In genomic region chr16:18523563-18524245, GRCm38 (mm10) we compare ENCODE assay signal across 27 mouse cellular contexts. TPM values are rescaled to one million over a fixed set of nuclear protein-coding genes. Genes with fewer than 3 reads are reported as not detected.
DNase-seq lines count a peak whose midpoint lies in the region; ATAC-seq and TF ChIP-seq lines count a peak whose summit lies in the region.
"Had no signal": no experiment of that assay in that cellular context is flagged by ENCODE, and none has a peak within 500 bp of the region (broad histone marks: within the 10 kb centered on the region; RNA-seq: fewer than 3 reads in every experiment).

No protein-coding gene starts in this region.

- no peaks in the 10 kb centered on the region for H3K27me3 ChIP-seq in forebrain, embryonic 11.5 days (ENCODE audit: control insufficient read depth, insufficient read depth, low read length)
- no peaks in the 10 kb centered on the region for H3K27me3 ChIP-seq in forebrain, embryonic 13.5 days
- no peaks in the 10 kb centered on the region for H3K27me3 ChIP-seq in lung, embryonic 14.5 days (ENCODE audit: insufficient read depth, low read length)
- no peaks in the 10 kb centered on the region for H3K27me3 ChIP-seq in heart, embryonic 16.5 days (ENCODE audit: control insufficient read depth, insufficient read depth, low read length)
- H3K27me3 ChIP-seq: CH12.LX; hindbrain, embryonic 12.5 days; intestine, embryonic 15.5 days; limb, embryonic 15.5 days; liver, embryonic 13.5 days had no signal

- no peak for ATAC-seq in forebrain, embryonic 11.5 days (replicated peaks; ENCODE audit: low FRiP score)
- no peak for ATAC-seq in forebrain, embryonic 13.5 days
- no peak for ATAC-seq in lung, embryonic 14.5 days (ENCODE audit: insufficient read depth)
- peak; percentile 79 for ATAC-seq in heart, embryonic 16.5 days (replicated peaks; ENCODE audit: extremely low read depth, insufficient read depth, low FRiP score)
- ATAC-seq: forebrain, embryonic 16.5 days; hindbrain, postnatal 0 days; intestine, embryonic 15.5 days had no signal

- peak; percentile 36 for DNase-seq in forebrain, embryonic 11.5 days (ENCODE audit: low spot score)
- peak; percentile 26 for DNase-seq in lung, embryonic 14.5 days
- DNase-seq in lung, postnatal 4 days: no peak
- peak; percentile 75 for DNase-seq in heart, postnatal 4 days
- DNase-seq in kidney, postnatal 36 days: no peak
- no peak for DNase-seq in adrenal gland, postnatal 14 days
- DNase-seq: adrenal gland, postnatal 36 days; cerebellum, adult 8-10 months; cerebellum, postnatal 36 days; gastrocnemius, postnatal 10 days; kidney, adult 2 months; liver, embryonic 13.5 days; lung, adult 18-20 months; lung, postnatal 10 days; midbrain, embryonic 14.5 days; spleen, adult 18-20 months; thymus, postnatal 25 days had no signal

- no peak overlapping the region for H3K4me3 ChIP-seq in forebrain, embryonic 11.5 days (ENCODE audit: low read depth, low read length)
- H3K4me3 ChIP-seq in forebrain, embryonic 13.5 days: no peak overlapping the region
- H3K4me3 ChIP-seq in lung, embryonic 14.5 days (ENCODE audit: low read depth, low read length): no peak overlapping the region
- no peak overlapping the region for H3K4me3 ChIP-seq in heart, embryonic 16.5 days (ENCODE audit: low read length)
- H3K4me3 ChIP-seq: hindbrain, embryonic 12.5 days; intestine, embryonic 15.5 days; limb, embryonic 10.5 days; limb, embryonic 15.5 days; liver, embryonic 13.5 days had no signal

- no peak overlapping the region for H3K27ac ChIP-seq in forebrain, embryonic 11.5 days (ENCODE audit: low read depth, low read length)
- H3K27ac ChIP-seq in forebrain, embryonic 13.5 days: no peak overlapping the region
- H3K27ac ChIP-seq in lung, embryonic 14.5 days (ENCODE audit: low read depth): no peak overlapping the region
- peak overlapping the region; percentile 64 for H3K27ac ChIP-seq in heart, embryonic 16.5 days (ENCODE audit: low read length)
- H3K27ac ChIP-seq: hindbrain, embryonic 12.5 days; hindbrain, postnatal 0 days; intestine, embryonic 15.5 days; kidney, postnatal 0 days; limb, embryonic 10.5 days; limb, embryonic 15.5 days; liver, embryonic 13.5 days had no signal

- H3K36me3 ChIP-seq in forebrain, embryonic 11.5 days (ENCODE audit: control insufficient read depth, insufficient read depth, low read length): no peaks in the 10 kb centered on the region
- no peaks in the 10 kb centered on the region for H3K36me3 ChIP-seq in forebrain, embryonic 13.5 days (ENCODE audit: poor library complexity, severe bottlenecking)
- no peaks in the 10 kb centered on the region for H3K36me3 ChIP-seq in lung, embryonic 14.5 days (ENCODE audit: insufficient read depth)
- H3K36me3 ChIP-seq in heart, embryonic 16.5 days (ENCODE audit: control insufficient read depth, insufficient read depth): no peaks in the 10 kb centered on the region
- H3K36me3 ChIP-seq: hindbrain, embryonic 12.5 days; intestine, embryonic 15.5 days; limb, embryonic 10.5 days; limb, embryonic 15.5 days; liver, embryonic 13.5 days had no signal

- H3K9ac ChIP-seq in forebrain, embryonic 11.5 days (ENCODE audit: low read length): no peak overlapping the region
- H3K9ac ChIP-seq in forebrain, embryonic 13.5 days: no peak overlapping the region
- H3K9ac ChIP-seq in lung, embryonic 14.5 days: no peak overlapping the region
- no peak overlapping the region for H3K9ac ChIP-seq in heart, embryonic 16.5 days (ENCODE audit: low read length)
- H3K9ac ChIP-seq: hindbrain, embryonic 12.5 days; intestine, embryonic 15.5 days; limb, embryonic 15.5 days; liver, embryonic 13.5 days had no signal

- no peak overlapping the region for H3K4me2 ChIP-seq in forebrain, embryonic 11.5 days (ENCODE audit: low read depth, low read length, severe bottlenecking)
- H3K4me2 ChIP-seq in forebrain, embryonic 13.5 days: no peak overlapping the region
- no peak overlapping the region for H3K4me2 ChIP-seq in lung, embryonic 14.5 days
- H3K4me2 ChIP-seq in heart, embryonic 16.5 days (ENCODE audit: low read depth, low read length): no peak overlapping the region
- H3K4me2 ChIP-seq: hindbrain, embryonic 12.5 days; intestine, embryonic 15.5 days; limb, embryonic 15.5 days; liver, embryonic 13.5 days had no signal

- H3K4me1 ChIP-seq in forebrain, embryonic 11.5 days (replicated peaks; ENCODE audit: control insufficient read depth, insufficient read depth, low read length): no peaks in the 10 kb centered on the region
- peaks cover 5% of the 10 kb centered on the region; the same call in 1 of the 2 replicates for H3K4me1 ChIP-seq in forebrain, embryonic 13.5 days
- no peaks in the 10 kb centered on the region for H3K4me1 ChIP-seq in lung, embryonic 14.5 days (ENCODE audit: insufficient read depth)
- no peaks in the 10 kb centered on the region; the same call in 1 of the 2 replicates for H3K4me1 ChIP-seq in heart, embryonic 16.5 days (ENCODE audit: control insufficient read depth, insufficient read depth, low read length)
- H3K4me1 ChIP-seq: hindbrain, embryonic 12.5 days; intestine, embryonic 15.5 days; limb, embryonic 10.5 days; limb, embryonic 15.5 days; liver, embryonic 13.5 days had no signal

- WGBS in forebrain, embryonic 11.5 days: 90% methylated on average over 8 of the region's 8 CpGs
- WGBS in forebrain, embryonic 13.5 days: 91% methylated on average over 8 of the region's 8 CpGs
- 77% methylated on average over 8 of the region's 8 CpGs for WGBS in lung, embryonic 14.5 days
- WGBS in heart, embryonic 16.5 days: 48% methylated on average over 8 of the region's 8 CpGs

- H3K9me3 ChIP-seq in forebrain, embryonic 11.5 days (ENCODE audit: control insufficient read depth, low read length): no peaks in the 10 kb centered on the region
- no peaks in the 10 kb centered on the region for H3K9me3 ChIP-seq in forebrain, embryonic 13.5 days (replicated peaks)
- no peaks in the 10 kb centered on the region for H3K9me3 ChIP-seq in lung, embryonic 14.5 days (ENCODE audit: low read depth, low read length)
- H3K9me3 ChIP-seq in heart, embryonic 16.5 days (replicated peaks; ENCODE audit: control insufficient read depth, low read length): no peaks in the 10 kb centered on the region
- H3K9me3 ChIP-seq: hindbrain, embryonic 12.5 days; intestine, embryonic 15.5 days; limb, embryonic 10.5 days; limb, embryonic 15.5 days; liver, embryonic 13.5 days had no signal

- TF ChIP-seq CTCF in lung, embryonic 14.5 days (IDR thresholded peaks at IDR 0.05; ENCODE audit: low read depth): no peak

RNA-seq across cellular contexts. Expression of gene Rtl10, which starts 25.0 kb away (rescaled TPM):
- polyA plus RNA-seq in forebrain, embryonic 11.5 days (2014; fragmentation: Nextera tagmentation; extraction: Ambion mirVana): 2.6 and 3.8 TPM in 2 replicates
- 3.6 TPM in 2 replicates for polyA plus RNA-seq in forebrain, embryonic 13.5 days (2015; fragmentation: Nextera tagmentation; extraction: Ambion mirVana)
- polyA plus RNA-seq in lung, embryonic 14.5 days (2014; fragmentation: Nextera tagmentation; extraction: Ambion mirVana): 4.2 and 4.8 TPM in 2 replicates
- 2.0 and 2.7 TPM in 2 replicates for polyA plus RNA-seq in heart, embryonic 16.5 days (2015; fragmentation: Nextera tagmentation; extraction: Ambion mirVana)
- 1 to 10 TPM; 5.5 to 5.6 TPM for total RNA-seq in heart, postnatal 4 days (2021)
- total RNA-seq in adrenal gland, postnatal 14 days (2021): 4.4 and 5.8 TPM in 2 replicates

RNA-seq across cellular contexts. Expression of gene Gnb1l, which starts 25.2 kb away (rescaled TPM):
- 14.9 and 17.7 TPM in 2 replicates for polyA plus RNA-seq in forebrain, embryonic 11.5 days (2014; fragmentation: Nextera tagmentation; extraction: Ambion mirVana)
- 14.5 and 14.8 TPM in 2 replicates for polyA plus RNA-seq in forebrain, embryonic 13.5 days (2015; fragmentation: Nextera tagmentation; extraction: Ambion mirVana)
- polyA plus RNA-seq in lung, embryonic 14.5 days (2014; fragmentation: Nextera tagmentation; extraction: Ambion mirVana): 16.2 and 17.6 TPM in 2 replicates
- polyA plus RNA-seq in heart, embryonic 16.5 days (2015; fragmentation: Nextera tagmentation; extraction: Ambion mirVana): 12.7 TPM in 2 replicates
- 1 to 10 TPM; 6.3 to 7.9 TPM for total RNA-seq in heart, postnatal 4 days (2021)
- 5.7 and 6.4 TPM in 2 replicates for total RNA-seq in adrenal gland, postnatal 14 days (2021)

Comparison
In these comparisons a context has a peak if more than half of its experiments do, and no peak if none do; other contexts are left out.
1. DNase-seq: peak in forebrain, embryonic 11.5 days (single experiment), lung, embryonic 14.5 days (single experiment) and heart, postnatal 4 days (single experiment); none in lung, postnatal 4 days (0 of 2), kidney, postnatal 36 days (0 of 2) and adrenal gland, postnatal 14 days (single experiment).